Mouse (Mus musculus): ENCODE measurements around the gene Plscr3. TPM values are rescaled to one million over a fixed set of nuclear protein-coding genes. Genes with fewer than 3 reads are reported as not detected.
A peak's percentile ranks its signal among the peaks of the same experiment; 100 is the strongest.

The Plscr3 gene
- total and polyA plus RNA-seq, 3 experiments = 9.3 to 54.2 (median 26.2) TPM

DNA sequence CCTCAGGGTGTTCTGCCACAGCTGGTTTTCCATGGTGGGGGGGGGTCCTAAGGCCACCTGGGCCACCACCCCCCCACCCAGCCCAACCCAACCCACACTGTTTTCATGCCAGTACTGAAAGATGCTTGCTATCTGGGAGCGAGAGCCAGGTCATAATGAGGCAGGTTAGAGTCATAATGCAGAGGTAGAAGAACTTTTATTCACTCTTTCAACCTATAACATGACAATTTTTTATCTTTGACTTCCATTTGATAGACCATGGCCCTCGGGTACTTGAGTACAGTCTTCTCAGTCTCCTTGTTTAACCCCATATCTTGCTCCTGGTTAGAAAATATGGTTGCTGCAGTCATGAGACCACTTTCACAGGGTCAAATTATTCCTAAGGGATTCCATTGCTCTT, 27.8 kb upstream of the Plscr3 start, which contains the start of gene Spem2:
TSS of gene Spem2 (minus strand) at position 101 of the 400 bp plus-strand sequence.
- ATAC-seq (ENCODE audit: extremely low read depth, insufficient number of reproducible peaks, low FRiP score, poor library complexity, severe bottlenecking) = no peak
- H3K27me3 ChIP-seq (ENCODE audit: insufficient read depth, low read length) = peaks cover 44% of the 10 kb centered on the region

DNA sequence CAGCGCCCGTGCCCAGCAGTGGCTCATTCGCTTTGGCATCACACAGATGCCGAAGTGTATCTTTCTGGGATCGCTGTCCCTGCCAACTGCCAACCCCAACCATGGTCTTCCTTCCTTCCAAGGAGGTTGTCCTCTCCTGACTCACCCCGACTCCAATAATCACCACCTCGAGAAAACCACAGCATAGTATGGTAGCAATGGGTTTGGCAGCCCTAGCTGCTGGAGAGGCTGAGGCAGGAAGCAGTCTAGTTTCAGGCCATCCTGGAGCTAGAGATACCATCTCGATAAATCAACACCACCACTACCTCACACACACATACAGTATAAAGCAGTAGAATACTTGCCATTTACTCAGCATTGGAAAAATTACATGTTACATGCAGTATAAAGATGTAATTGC, 27.3 kb upstream of the Plscr3 start:
- DNase-seq (ENCODE audit: low spot score) (no peak), ATAC-seq (ENCODE audit: extremely low read depth, insufficient number of reproducible peaks, low FRiP score, poor library complexity, severe bottlenecking) (no peak)
- H3K36me3 ChIP-seq (replicated peaks) = no peaks in the 10 kb centered on the region
- H3K27me3 ChIP-seq (ENCODE audit: insufficient read depth, low read length) = peaks cover 45% of the 10 kb centered on the region
- no peak for TF ChIP-seq TAL1 (conservative IDR thresholded peaks at IDR 0.05; ENCODE audit: low read depth, low read length)
- TF ChIP-seq CTCF (IDR thresholded peaks at IDR 0.05; ENCODE audit: low read depth, low read length) = no peak
- no peak for TF ChIP-seq GATA1 (IDR thresholded peaks at IDR 0.05; ENCODE audit: borderline replicate concordance, low read length)
- no peaks in the 10 kb centered on the region for H3K4me1 ChIP-seq (ENCODE audit: insufficient read depth, low read depth, low read length)
- no peaks in the 10 kb centered on the region; the same call in 1 of the 2 replicates for H3K9me3 ChIP-seq (replicated peaks)
- no peak overlapping the region for H3K4me3 ChIP-seq (ENCODE audit: low read depth, low read length)

More for the DNA sequence above, 27.8 kb upstream of the Plscr3 start, which contains the start of gene Spem2:
- DNase-seq (ENCODE audit: low spot score) = no peak
- no peaks in the 10 kb centered on the region for H3K36me3 ChIP-seq (replicated peaks)
- H3K4me3 ChIP-seq (ENCODE audit: low read depth, low read length) = no peak within 1 kb of the TSS
- no peaks in the 10 kb centered on the region for H3K4me1 ChIP-seq (ENCODE audit: insufficient read depth, low read depth, low read length)
- H3K9me3 ChIP-seq (replicated peaks) = no peaks in the 10 kb centered on the region; the same call in 1 of the 2 replicates
- no peak for TF ChIP-seq POLR2AphosphoS5 (IDR thresholded peaks at IDR 0.05; ENCODE audit: insufficient replicate concordance, low read depth, low read length)
- TF ChIP-seq TAL1 (conservative IDR thresholded peaks at IDR 0.05; ENCODE audit: low read depth, low read length) = no peak
- no peak for TF ChIP-seq GATA2 (IDR thresholded peaks at IDR 0.05; ENCODE audit: borderline replicate concordance, low read depth, low read length)
- no peak for TF ChIP-seq GATA1 (IDR thresholded peaks at IDR 0.05; ENCODE audit: borderline replicate concordance, low read length)
- no peak for TF ChIP-seq CTCF (IDR thresholded peaks at IDR 0.05; ENCODE audit: low read depth, low read length)

DNA sequence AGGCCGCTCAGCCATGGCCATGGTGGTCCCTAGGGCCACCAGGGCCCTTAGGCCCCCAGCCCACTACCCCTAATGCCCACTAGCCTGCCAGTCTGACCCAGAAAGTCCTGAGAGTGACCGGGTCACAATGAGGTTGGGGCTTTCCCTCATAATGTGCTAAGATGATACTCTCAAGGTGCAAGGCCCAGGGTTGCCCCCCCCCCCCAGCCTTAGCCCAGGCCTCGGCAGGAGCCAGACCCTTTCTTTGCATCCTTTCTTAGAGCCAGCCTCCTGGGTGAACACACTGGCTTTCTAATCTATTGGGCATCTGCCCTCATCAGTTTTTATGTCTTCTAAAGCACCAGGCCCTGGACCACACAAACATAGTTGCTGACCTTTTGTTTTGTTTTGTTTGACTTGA, 24.1 kb upstream of the Plscr3 start, which contains the start of gene Spem1:
TSS of gene Spem1 (minus strand) at position 101 of the 400 bp plus-strand sequence.
- H3K27me3 ChIP-seq (ENCODE audit: insufficient read depth, low read length) = peaks cover 44% of the 10 kb centered on the region
- ATAC-seq (ENCODE audit: extremely low read depth, insufficient number of reproducible peaks, low FRiP score, poor library complexity, severe bottlenecking) = no peak
- no peaks in the 10 kb centered on the region; the same call in 1 of the 2 replicates for H3K4me1 ChIP-seq (ENCODE audit: insufficient read depth, low read depth, low read length)
- H3K4me3 ChIP-seq (ENCODE audit: low read depth, low read length) = no peak within 1 kb of the TSS
- DNase-seq (ENCODE audit: low spot score) = no peak
- TF ChIP-seq GATA1 (IDR thresholded peaks at IDR 0.05; ENCODE audit: borderline replicate concordance, low read length) (no peak), CTCF (IDR thresholded peaks at IDR 0.05; ENCODE audit: low read depth, low read length) (no peak), POLR2AphosphoS5 (IDR thresholded peaks at IDR 0.05; ENCODE audit: insufficient replicate concordance, low read depth, low read length) (no peak), GATA2 (IDR thresholded peaks at IDR 0.05; ENCODE audit: borderline replicate concordance, low read depth, low read length) (no peak), TAL1 (conservative IDR thresholded peaks at IDR 0.05; ENCODE audit: low read depth, low read length) (no peak)
- peaks cover 24% of the 10 kb centered on the region for H3K36me3 ChIP-seq (replicated peaks)
- peaks cover 8% of the 10 kb centered on the region for H3K9me3 ChIP-seq (replicated peaks)

DNA sequence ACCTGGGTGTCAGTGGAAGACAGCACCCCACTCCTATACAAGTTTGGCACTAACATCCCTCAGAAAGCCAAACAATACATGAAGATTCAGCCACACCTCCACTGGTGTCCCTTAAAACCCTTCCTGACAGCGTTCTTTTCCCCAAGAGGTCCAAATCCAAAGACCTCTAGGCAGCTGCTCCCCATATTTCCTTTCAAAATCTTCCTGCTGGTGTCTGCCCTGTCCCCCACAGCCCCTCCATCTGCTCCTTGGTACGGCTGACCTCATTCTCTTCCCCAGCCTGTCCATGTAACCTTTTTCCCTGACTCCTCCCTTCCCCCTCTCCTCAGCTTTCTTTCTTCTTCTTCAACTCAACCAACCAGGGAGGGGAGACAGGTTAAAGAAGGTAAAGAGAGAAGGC, 22.7 kb upstream of the Plscr3 start:
- H3K36me3 ChIP-seq (replicated peaks) = peaks cover 37% of the 10 kb centered on the region

DNA sequence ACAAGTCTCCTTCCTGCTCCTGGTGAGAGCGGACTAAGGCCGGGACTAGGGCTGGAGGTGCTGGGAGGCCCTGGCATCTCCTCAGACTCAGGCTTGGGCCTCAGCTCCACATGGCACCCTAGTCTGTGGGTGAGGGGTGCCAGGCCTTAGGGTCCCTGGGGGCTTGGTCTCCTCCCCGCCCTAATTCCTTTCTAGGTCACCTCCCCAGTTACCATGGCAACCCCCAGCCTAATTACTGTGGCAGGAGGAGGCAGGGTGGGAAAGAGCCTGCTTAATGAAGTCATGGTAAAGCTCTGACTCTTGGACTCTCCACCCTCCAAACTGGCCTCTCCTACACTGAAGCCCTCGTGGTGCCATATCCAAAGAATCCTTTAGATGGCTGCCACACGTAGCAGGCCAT, 17.3 kb upstream of the Plscr3 start:
- H3K36me3 ChIP-seq (replicated peaks) = peaks cover 46% of the 10 kb centered on the region
- peaks cover 10% of the 10 kb centered on the region for H3K9me3 ChIP-seq (replicated peaks)
- no peak overlapping the region for H3K4me3 ChIP-seq (ENCODE audit: low read depth, low read length)
- no peak for ATAC-seq (ENCODE audit: extremely low read depth, insufficient number of reproducible peaks, low FRiP score, poor library complexity, severe bottlenecking)
- H3K27me3 ChIP-seq (ENCODE audit: insufficient read depth, low read length) = peaks cover 59% of the 10 kb centered on the region
- TF ChIP-seq POLR2AphosphoS5 (IDR thresholded peaks at IDR 0.05; ENCODE audit: insufficient replicate concordance, low read depth, low read length) (no peak), GATA2 (IDR thresholded peaks at IDR 0.05; ENCODE audit: borderline replicate concordance, low read depth, low read length) (no peak), CTCF (IDR thresholded peaks at IDR 0.05; ENCODE audit: low read depth, low read length) (no peak), GATA1 (IDR thresholded peaks at IDR 0.05; ENCODE audit: borderline replicate concordance, low read length) (no peak), TAL1 (conservative IDR thresholded peaks at IDR 0.05; ENCODE audit: low read depth, low read length) (no peak)
- peaks cover 16% of the 10 kb centered on the region for H3K4me1 ChIP-seq (ENCODE audit: insufficient read depth, low read depth, low read length)
- no peak for DNase-seq (ENCODE audit: low spot score)

More for the DNA sequence above, 22.7 kb upstream of the Plscr3 start:
- H3K9me3 ChIP-seq (replicated peaks) = peaks cover 10% of the 10 kb centered on the region
- H3K4me3 ChIP-seq (ENCODE audit: low read depth, low read length) = no peak overlapping the region
- peaks cover 49% of the 10 kb centered on the region for H3K27me3 ChIP-seq (ENCODE audit: insufficient read depth, low read length)
- TF ChIP-seq CTCF (IDR thresholded peaks at IDR 0.05; ENCODE audit: low read depth, low read length) = no peak
- no peak for TF ChIP-seq POLR2AphosphoS5 (IDR thresholded peaks at IDR 0.05; ENCODE audit: insufficient replicate concordance, low read depth, low read length)
- no peak for TF ChIP-seq TAL1 (conservative IDR thresholded peaks at IDR 0.05; ENCODE audit: low read depth, low read length)
- TF ChIP-seq GATA2 (IDR thresholded peaks at IDR 0.05; ENCODE audit: borderline replicate concordance, low read depth, low read length) = no peak
- TF ChIP-seq GATA1 (IDR thresholded peaks at IDR 0.05; ENCODE audit: borderline replicate concordance, low read length) = no peak
- no peaks in the 10 kb centered on the region; the same call in 1 of the 2 replicates for H3K4me1 ChIP-seq (ENCODE audit: insufficient read depth, low read depth, low read length)
- DNase-seq (ENCODE audit: low spot score) = no peak
- no peak for ATAC-seq (ENCODE audit: extremely low read depth, insufficient number of reproducible peaks, low FRiP score, poor library complexity, severe bottlenecking)

DNA sequence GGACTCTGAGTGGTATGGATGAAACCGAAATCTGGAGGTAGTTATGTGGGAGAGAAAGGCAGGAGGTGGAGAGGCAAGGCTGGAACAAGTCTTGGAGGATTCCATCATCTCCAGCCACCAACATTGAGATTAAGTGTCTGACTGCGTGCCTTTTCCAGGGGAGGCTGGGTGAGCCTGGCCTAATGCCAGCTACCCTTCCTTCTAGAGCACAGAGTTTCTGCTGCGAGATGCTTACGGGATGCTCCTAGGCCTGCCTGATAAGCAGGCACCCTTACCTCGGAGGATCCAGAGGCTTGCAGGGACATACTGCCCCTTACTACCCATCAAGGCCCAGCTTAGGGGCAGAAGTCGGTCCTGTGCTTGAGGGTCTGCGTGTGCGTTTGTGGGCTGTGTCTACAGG, 12.6 kb upstream of the Plscr3 start:
- DNase-seq (ENCODE audit: low spot score) = no peak
- TF ChIP-seq POLR2AphosphoS5 (IDR thresholded peaks at IDR 0.05; ENCODE audit: insufficient replicate concordance, low read depth, low read length) (no peak), GATA1 (IDR thresholded peaks at IDR 0.05; ENCODE audit: borderline replicate concordance, low read length) (no peak), GATA2 (IDR thresholded peaks at IDR 0.05; ENCODE audit: borderline replicate concordance, low read depth, low read length) (no peak), TAL1 (conservative IDR thresholded peaks at IDR 0.05; ENCODE audit: low read depth, low read length) (no peak), CTCF (IDR thresholded peaks at IDR 0.05; ENCODE audit: low read depth, low read length) (no peak)
- ATAC-seq (ENCODE audit: extremely low read depth, insufficient number of reproducible peaks, low FRiP score, poor library complexity, severe bottlenecking) = no peak
- peaks cover 54% of the 10 kb centered on the region for H3K4me1 ChIP-seq (ENCODE audit: insufficient read depth, low read depth, low read length)
- H3K9me3 ChIP-seq (replicated peaks) = no peaks in the 10 kb centered on the region
- H3K4me3 ChIP-seq (ENCODE audit: low read depth, low read length) = peak overlapping the region; percentile 67
- peaks cover 60% of the 10 kb centered on the region for H3K27me3 ChIP-seq (ENCODE audit: insufficient read depth, low read length)
- H3K36me3 ChIP-seq (replicated peaks) = peaks cover 8% of the 10 kb centered on the region
